In genomic region chr2:170206442-170206754, GRCm38 (mm10) we compare ENCODE assay signal across 7 mouse cellular contexts. TPM values are rescaled to one million over a fixed set of nuclear protein-coding genes. Genes with fewer than 3 reads are reported as not detected.
DNase-seq lines count a peak whose midpoint lies in the region; ATAC-seq lines count a peak whose summit lies in the region.

No protein-coding gene starts in this region.

- no peak overlapping the region for H3K4me2 ChIP-seq in midbrain, embryonic 16.5 days (ENCODE audit: low read length)
- peak overlapping the region; percentile 67 for H3K4me2 ChIP-seq in limb, embryonic 12.5 days

- H3K4me3 ChIP-seq in midbrain, embryonic 10.5 days: peak overlapping the region; percentile 53
- H3K4me3 ChIP-seq in midbrain, embryonic 16.5 days (ENCODE audit: low read depth, low read length): no peak overlapping the region
- no peak overlapping the region; the same call in 1 of the 2 replicates for H3K4me3 ChIP-seq in limb, embryonic 12.5 days (replicated peaks)

- H3K36me3 ChIP-seq in midbrain, embryonic 10.5 days: no peaks in the 10 kb centered on the region
- H3K36me3 ChIP-seq in midbrain, embryonic 16.5 days (ENCODE audit: control insufficient read depth, insufficient read depth, low read length): no peaks in the 10 kb centered on the region
- H3K36me3 ChIP-seq in limb, embryonic 12.5 days: no peaks in the 10 kb centered on the region

- no peaks in the 10 kb centered on the region for H3K9me3 ChIP-seq in midbrain, embryonic 10.5 days (replicated peaks)
- H3K9me3 ChIP-seq in midbrain, embryonic 16.5 days (replicated peaks; ENCODE audit: control insufficient read depth, low read length, poor library complexity, severe bottlenecking): no peaks in the 10 kb centered on the region
- no peaks in the 10 kb centered on the region for H3K9me3 ChIP-seq in limb, embryonic 12.5 days

- WGBS in midbrain, embryonic 10.5 days: 7% methylated on average over 6 of the region's 6 CpGs
- 13% methylated on average over 6 of the region's 6 CpGs for WGBS in midbrain, embryonic 16.5 days
- WGBS in limb, embryonic 12.5 days: 13% methylated on average over 6 of the region's 6 CpGs

- peaks cover 18% of the 10 kb centered on the region; the same call in 1 of the 2 replicates for H3K27me3 ChIP-seq in midbrain, embryonic 10.5 days (ENCODE audit: low read depth, poor library complexity, severe bottlenecking)
- H3K27me3 ChIP-seq in midbrain, embryonic 16.5 days (ENCODE audit: control insufficient read depth, insufficient read depth, low read depth, low read length): no peaks in the 10 kb centered on the region; the same call in 1 of the 2 replicates
- H3K27me3 ChIP-seq in limb, embryonic 12.5 days: peaks cover 16% of the 10 kb centered on the region

- DNase-seq in midbrain, embryonic 10.5 days (ENCODE audit: low spot score): peak; percentile 36
- peak; percentile 63 for DNase-seq in embryo, embryonic 10.5 days (ENCODE audit: low spot score)
- peak; percentile 45 to 70 for DNase-seq in spleen, postnatal 4 days (ENCODE audit: low spot score in 2 of 2)
- no peak for DNase-seq in layer of hippocampus, postnatal 10 days (ENCODE audit: low spot score in 2 of 2)

- no peak overlapping the region for H3K9ac ChIP-seq in midbrain, embryonic 16.5 days (ENCODE audit: low read depth, low read length)
- no peak overlapping the region for H3K9ac ChIP-seq in limb, embryonic 12.5 days (replicated peaks)

- H3K27ac ChIP-seq in midbrain, embryonic 10.5 days (replicated peaks): peak overlapping the region; percentile 61
- no peak overlapping the region for H3K27ac ChIP-seq in midbrain, embryonic 16.5 days (ENCODE audit: low read length)
- H3K27ac ChIP-seq in limb, embryonic 12.5 days: no peak overlapping the region

- no peak for ATAC-seq in midbrain, embryonic 16.5 days
- 0 out of 2 replicates have a peak, but pooled peaks have one; percentile 52 for ATAC-seq in limb, embryonic 12.5 days (ENCODE audit: insufficient number of reproducible peaks, insufficient read depth, low FRiP score, low TSS enrichment, low read depth)
- ATAC-seq in frontal cortex, adult (ENCODE audit: low TSS enrichment): no peak

- H3K4me1 ChIP-seq in midbrain, embryonic 10.5 days: peaks cover 43% of the 10 kb centered on the region
- peaks cover 2% of the 10 kb centered on the region; the same call in 1 of the 2 replicates for H3K4me1 ChIP-seq in midbrain, embryonic 16.5 days (ENCODE audit: control insufficient read depth, insufficient read depth, low read length)
- H3K4me1 ChIP-seq in limb, embryonic 12.5 days (replicated peaks): peaks cover 23% of the 10 kb centered on the region

RNA-seq across cellular contexts. Expression of gene Zfp217, which starts 58.5 kb away (rescaled TPM):
- 2.8 and 2.9 TPM in 2 replicates for polyA plus RNA-seq in midbrain, embryonic 10.5 days (2016; fragmentation: Nextera tagmentation; extraction: Ambion mirVana)
- 0.87 and 1.0 TPM in 2 replicates for polyA plus RNA-seq in midbrain, embryonic 16.5 days (2015; fragmentation: Nextera tagmentation; extraction: Ambion mirVana)
- 5.0 and 5.1 TPM in 2 replicates for polyA plus RNA-seq in limb, embryonic 12.5 days (2016; fragmentation: Nextera tagmentation; extraction: Ambion mirVana)
- 1 to 10 TPM; 4.5 to 5.5 TPM for total RNA-seq in layer of hippocampus, postnatal 10 days (2021)

Comparison
In these comparisons a context has a peak if more than half of its experiments do, and no peak if none do; other contexts are left out.
1. DNase-seq: peak in midbrain, embryonic 10.5 days (single experiment), embryo, embryonic 10.5 days (single experiment) and spleen, postnatal 4 days (2 of 2); none in layer of hippocampus, postnatal 10 days (0 of 2).